Mouse (Mus musculus) brain, adult 2 months (tissue): ENCODE data around the gene Serpinb1a.

Experiments used
- DNase-seq: peaks from one replicate; pipeline ENCODE4 v3.0.0; 2011; ENCODE audit warnings: low read depth, low spot score

The Serpinb1a gene

DNA sequence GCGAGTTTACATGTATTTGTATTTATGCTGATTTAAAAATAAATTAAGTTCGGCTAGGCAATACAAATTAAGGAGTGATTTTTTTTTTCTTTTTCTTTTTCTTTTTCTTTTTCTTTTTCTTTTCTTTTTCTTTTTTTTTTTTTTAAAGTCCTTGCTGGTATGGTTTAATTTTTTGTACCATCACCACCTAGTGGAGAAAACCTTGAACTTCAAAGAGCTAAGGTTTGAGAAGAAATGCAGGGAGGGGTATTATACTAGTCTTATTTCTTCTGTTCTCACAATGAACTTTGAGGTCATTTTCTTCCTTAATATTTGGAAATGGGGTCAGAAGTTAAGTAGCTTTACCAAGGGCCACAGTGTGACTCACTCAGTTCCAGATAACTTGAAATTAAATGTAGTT lies 51.9 kb downstream of the Serpinb1a start:
- DNase-seq, result peak; percentile 29

DNA sequence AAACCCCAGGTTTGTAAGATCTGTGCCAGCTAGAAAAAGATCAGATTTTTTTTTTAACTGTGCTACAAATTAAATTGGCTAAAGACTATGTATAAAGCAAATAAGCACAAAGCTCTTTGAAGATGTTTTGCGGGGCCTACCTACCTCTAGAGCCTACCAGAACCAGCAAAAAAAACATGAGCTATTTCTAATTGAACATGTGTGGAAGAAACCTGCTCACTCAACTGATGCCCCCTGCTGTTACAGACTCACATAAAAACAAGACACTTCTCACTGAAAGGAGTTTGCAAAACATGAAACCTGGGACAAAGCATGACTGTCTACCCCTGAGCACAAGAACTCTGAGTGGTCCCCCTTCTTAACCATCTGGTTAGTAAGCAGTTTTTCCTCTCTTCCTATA lies 53.9 kb downstream of the Serpinb1a start:
- peak; percentile 35 for DNase-seq

DNA sequence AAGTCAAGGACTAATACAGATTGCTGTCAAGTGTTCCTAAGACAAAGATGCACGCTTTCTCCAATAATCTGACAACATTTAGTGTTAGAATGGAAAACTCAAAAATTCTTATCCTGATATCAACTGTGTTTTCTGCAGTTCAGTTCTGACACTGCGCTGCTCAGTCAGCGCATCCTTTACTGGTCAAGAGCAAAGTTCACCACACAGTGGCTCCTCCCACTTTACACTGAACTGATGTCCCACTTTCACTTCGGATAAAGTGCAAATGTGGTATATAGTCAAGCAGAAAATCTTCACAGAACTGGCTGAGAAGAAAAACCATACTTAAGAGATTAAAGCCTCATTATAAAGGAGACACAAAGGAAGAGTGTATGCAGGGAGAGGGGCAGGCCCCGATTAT lies 55.8 kb downstream of the Serpinb1a start:
- no peak for DNase-seq

DNA sequence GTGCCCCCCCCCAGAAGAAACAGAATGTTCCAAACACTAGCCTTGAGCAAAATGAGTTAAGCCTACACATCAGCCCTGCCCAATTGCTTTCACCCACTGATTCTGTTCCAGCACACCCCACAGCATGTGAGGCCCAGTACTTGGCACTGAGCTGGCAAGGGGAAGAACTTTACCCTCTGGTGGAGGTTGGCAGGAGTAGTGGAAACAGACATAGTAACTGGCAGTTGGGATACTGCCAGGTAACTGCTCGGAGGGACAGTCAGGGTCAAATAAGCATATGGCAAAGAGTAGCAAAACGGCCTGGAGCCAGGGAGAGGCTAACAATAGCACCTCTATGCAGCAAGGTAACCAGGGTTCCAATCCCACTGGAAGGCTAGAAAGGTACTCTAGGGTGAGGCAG lies 56.4 kb downstream of the Serpinb1a start:
- peak; percentile 25 for DNase-seq
